Mouse (Mus musculus) bone marrow macrophage, adult 2 months (primary cell): Measurements from ENCODE around the gene Gm21974. TPM values are rescaled to one million over a fixed set of nuclear protein-coding genes. Genes with fewer than 3 reads are reported as not detected.
A peak's percentile ranks its signal among the peaks of the same experiment; 100 is the strongest.
"Not testable (repeated sequence)": the region's sequence is repeated elsewhere in the genome, so short reads cannot be mapped to it uniquely, and the experiment has no call there.

Source experiments
- H3K27ac ChIP-seq: 2 replicates; pipeline ENCODE4 v1.5.1; 2012; ENCODE audit warnings: low read depth, low read length; ENCODE audit not compliant: insufficient read depth
- H3K4me1 ChIP-seq: 2 replicates; pipeline ENCODE4 v1.6.1; 2012; ENCODE audit warnings: low read length; ENCODE audit not compliant: control insufficient read depth, insufficient read depth
- H3K4me3 ChIP-seq: 2 replicates; pipeline ENCODE4 v1.5.1; 2012; ENCODE audit warnings: mild to moderate bottlenecking, low read length, moderate library complexity; ENCODE audit not compliant: insufficient read depth
- CTCF ChIP-seq: IDR thresholded peaks from 2 replicates; pipeline ENCODE4 v1.5.1; 2012; ENCODE audit warnings: low read depth, mild to moderate bottlenecking, low read length, moderate library complexity
- POLR2A ChIP-seq: IDR thresholded peaks from 2 replicates; pipeline ENCODE4 v1.6.1; 2012; ENCODE audit warnings: mild to moderate bottlenecking, low read depth, low read length, borderline replicate concordance
- polyA plus RNA-seq: library from polyadenylated mRNA; stranded (reverse); fragments of >200 nt; gene quantifications from 2 replicates; pipeline ENCODE4 v1.2.4, GENCODE M21; 2012; ENCODE audit not compliant: missing spikeins, insufficient read depth, insufficient read length

Gene Gm21974
- not detected in 2 replicates for polyA plus RNA-seq

- Histone ChIP-seq H3K27ac (peak within 1 kb of the TSS; percentile 13; the same call in 1 of the 2 replicates), H3K4me3 (peak within 1 kb of the TSS; percentile 96), H3K4me1 (peaks cover 15% of the 10 kb centered on the region)
- TF ChIP-seq POLR2A: no peak
- no peak for TF ChIP-seq CTCF
Measured at GRCm38 (mm10) chr7:127895442-127895841, at the start of gene Gm21974, which contains the start of gene Vkorc1. Gene Gm21974 (minus strand): TSS chr7:127895454. Gene Vkorc1 (minus strand): TSS chr7:127895617.

GRCm38 (mm10) chr7:127944614-127945013 is 49.4 kb upstream of the Gm21974 start:
- TF ChIP-seq CTCF (no peak), POLR2A (no peak)
- no peak overlapping the region for H3K4me3 ChIP-seq
- no peak overlapping the region for H3K27ac ChIP-seq
- peaks cover 6% of the 10 kb centered on the region for H3K4me1 ChIP-seq

GRCm38 (mm10) chr7:127942097-127942496 is 46.8 kb upstream of the Gm21974 start:
- H3K4me3 ChIP-seq, H3K27ac ChIP-seq, H3K4me1 ChIP-seq: not testable (repeated sequence)

- Histone ChIP-seq H3K4me3 (peak overlapping the region; percentile 85), H3K4me1 (peaks cover 29% of the 10 kb centered on the region), H3K27ac (no peak overlapping the region)
- TF ChIP-seq CTCF (no peak), POLR2A (no peak)
Measured at GRCm38 (mm10) chr7:127936216-127936884, 41.1 kb upstream of the Gm21974 start.

GRCm38 (mm10) chr7:127935748-127936159 is 40.5 kb upstream of the Gm21974 start:
- H3K27ac ChIP-seq: 0 out of 2 replicates have a peak overlapping the region, but pooled peaks have one; percentile 5
- no peak for TF ChIP-seq POLR2A
- TF ChIP-seq CTCF: no peak
- H3K4me3 ChIP-seq: peak overlapping the region; percentile 85
- peaks cover 32% of the 10 kb centered on the region for H3K4me1 ChIP-seq

GRCm38 (mm10) chr7:127935028-127935722 is 39.9 kb upstream of the Gm21974 start:
- peak overlapping the region; percentile 85 for H3K4me3 ChIP-seq
- H3K27ac ChIP-seq: peak overlapping the region; percentile 87
- no peak for TF ChIP-seq POLR2A
- TF ChIP-seq CTCF: peak; percentile 49
- H3K4me1 ChIP-seq: peaks cover 32% of the 10 kb centered on the region

GRCm38 (mm10) chr7:127934075-127934474 is 38.8 kb upstream of the Gm21974 start:
- Histone ChIP-seq H3K4me1 (peaks cover 32% of the 10 kb centered on the region), H3K27ac (peak overlapping the region; percentile 87), H3K4me3 (no peak overlapping the region)
- no peak for TF ChIP-seq POLR2A
- no peak for TF ChIP-seq CTCF

- Histone ChIP-seq H3K4me1 (peaks cover 32% of the 10 kb centered on the region), H3K27ac (peak overlapping the region; percentile 58), H3K4me3 (no peak overlapping the region)
- TF ChIP-seq CTCF: no peak
- TF ChIP-seq POLR2A: no peak
Measured at GRCm38 (mm10) chr7:127932273-127933031, 37.2 kb upstream of the Gm21974 start.

GRCm38 (mm10) chr7:127931351-127932135 is 36.3 kb upstream of the Gm21974 start:
- TF ChIP-seq POLR2A: no peak
- no peak for TF ChIP-seq CTCF
- Histone ChIP-seq H3K27ac (peak overlapping the region; percentile 58), H3K4me3 (no peak overlapping the region), H3K4me1 (peaks cover 32% of the 10 kb centered on the region)

GRCm38 (mm10) chr7:127930636-127931035 is 35.4 kb upstream of the Gm21974 start:
- no peak overlapping the region for H3K4me3 ChIP-seq
- peaks cover 29% of the 10 kb centered on the region for H3K4me1 ChIP-seq
- no peak overlapping the region for H3K27ac ChIP-seq
- TF ChIP-seq POLR2A (no peak), CTCF (no peak)
